Mouse (Mus musculus) MEL (cell line): ENCODE measurements around the gene Olfr1412. TPM values are rescaled to one million over a fixed set of nuclear protein-coding genes. Genes with fewer than 3 reads are reported as not detected.

Source experiments
- DNase-seq: peaks from one replicate; pipeline ENCODE4 v3.0.0; 2011; ENCODE audit warnings: low read depth, low spot score
- H3K27ac ChIP-seq: 2 replicates; pipeline ENCODE4 v1.5.1; 2012; ENCODE audit warnings: low read depth, mild to moderate bottlenecking, control low read depth, low read length, moderate library complexity; ENCODE audit not compliant: control insufficient read depth
- H3K27me3 ChIP-seq, 2 experiments: fragments of 150-350 bp in 1 of 2; sonication (generic) in 1 of 2; 2 replicates each; pipeline ENCODE4 v1.6.1; 2012; ENCODE audit warnings: low read length in 2 of 2, mild to moderate bottlenecking in 2 of 2, improper control_type of control experiment in 1 of 2, moderate library complexity in 1 of 2; ENCODE audit not compliant: insufficient read depth in 2 of 2, control insufficient read depth in 1 of 2
- H3K36me3 ChIP-seq, 2 experiments: 2 replicates each; pipeline ENCODE4 v1.6.1; 2012 to 2014; ENCODE audit warnings: low read length in 2 of 2, improper control_type of control experiment in 1 of 2, inconsistent platforms in 1 of 2, mild to moderate bottlenecking in 1 of 2; ENCODE audit not compliant: insufficient read depth in 2 of 2, control insufficient read depth in 1 of 2
- H3K4me1 ChIP-seq, 2 experiments: fragments of 150-350 bp in 1 of 2; sonication (generic) in 1 of 2; 2 replicates each; pipeline ENCODE4 v1.6.1; 2012; ENCODE audit warnings: low read length in 2 of 2, improper control_type of control experiment in 1 of 2, mild to moderate bottlenecking in 1 of 2; ENCODE audit not compliant: insufficient read depth in 2 of 2, control insufficient read depth in 1 of 2
- H3K4me3 ChIP-seq, 2 experiments: fragments of 150-350 bp in 1 of 2; sonication (generic) in 1 of 2; 2 replicates each; pipeline ENCODE4 v1.5.1; 2012; ENCODE audit warnings: low read depth in 2 of 2, low read length in 2 of 2, mild to moderate bottlenecking in 2 of 2, moderate library complexity in 2 of 2, control low read depth in 1 of 2, improper control_type of control experiment in 1 of 2; ENCODE audit not compliant: control insufficient read depth in 1 of 2, insufficient read depth in 1 of 2
- H3K79me2 ChIP-seq: 2 replicates; pipeline ENCODE4 v1.6.1; 2012; ENCODE audit warnings: mild to moderate bottlenecking, low read length, moderate library complexity; ENCODE audit not compliant: control insufficient read depth, poor library complexity, insufficient read depth
- H3K9ac ChIP-seq: 2 replicates; pipeline ENCODE4 v1.6.1; 2012; ENCODE audit warnings: low read depth, mild to moderate bottlenecking, control low read depth, low read length, moderate library complexity; ENCODE audit not compliant: control insufficient read depth, poor library complexity, severe bottlenecking
- H3K9me3 ChIP-seq: fragments of 150-350 bp; sonication (generic); replicated peaks from 2 replicates; pipeline ENCODE4 v1.6.1; 2012; ENCODE audit warnings: mild to moderate bottlenecking, low read length, improper control_type of control experiment, moderate library complexity; ENCODE audit not compliant: insufficient read depth
- BHLHE40 ChIP-seq: IDR thresholded peaks from 2 replicates; pipeline ENCODE4 v1.6.1; 2012; ENCODE audit warnings: low read depth, mild to moderate bottlenecking, inconsistent platforms, low read length, improper control_type of control experiment, borderline replicate concordance
- CHD1 ChIP-seq: IDR thresholded peaks from 2 replicates; pipeline ENCODE4 v1.6.1; 2012; ENCODE audit warnings: low read depth, mild to moderate bottlenecking, inconsistent platforms, low read length, improper control_type of control experiment
- CHD2 ChIP-seq: IDR thresholded peaks from 2 replicates; pipeline ENCODE4 v1.6.1; 2011; ENCODE audit warnings: low read length, improper control_type of control experiment
- JUND ChIP-seq: IDR thresholded peaks from 2 replicates; pipeline ENCODE4 v1.6.1; 2011; ENCODE audit warnings: low read depth, mild to moderate bottlenecking, improper control_type of control experiment, low read length
- KAT2A ChIP-seq: conservative IDR thresholded peaks from 2 replicates; pipeline ENCODE4 v1.6.1; 2012; ENCODE audit warnings: low read depth, low read length, improper control_type of control experiment, inconsistent platforms
- MAX ChIP-seq: IDR thresholded peaks from 2 replicates; pipeline ENCODE4 v1.6.1; 2011; ENCODE audit warnings: low read length, improper control_type of control experiment
- MAZ ChIP-seq: IDR thresholded peaks from 2 replicates; pipeline ENCODE4 v1.6.1; 2012; ENCODE audit warnings: low read depth, mild to moderate bottlenecking, inconsistent platforms, low read length, improper control_type of control experiment
- MYB ChIP-seq: IDR thresholded peaks from 2 replicates; pipeline ENCODE4 v1.6.1; 2011; ENCODE audit warnings: mild to moderate bottlenecking, low read depth, low read length, improper control_type of control experiment
- MYC ChIP-seq: IDR thresholded peaks from 2 replicates; pipeline ENCODE4 v1.6.1; 2011; ENCODE audit warnings: low read depth, mild to moderate bottlenecking, low read length, improper control_type of control experiment, moderate library complexity
- NELFE ChIP-seq: IDR thresholded peaks from 2 replicates; pipeline ENCODE4 v1.6.1; 2011; ENCODE audit warnings: low read depth, low read length, improper control_type of control experiment
- POLR2AphosphoS2 ChIP-seq: IDR thresholded peaks from 2 replicates; pipeline ENCODE4 v1.6.1; 2011; ENCODE audit warnings: low read length, improper control_type of control experiment
- RAD21 ChIP-seq: IDR thresholded peaks from 2 replicates; pipeline ENCODE4 v1.6.1; 2011; ENCODE audit warnings: mild to moderate bottlenecking, low read depth, low read length, improper control_type of control experiment
- SIN3A ChIP-seq: IDR thresholded peaks from 2 replicates; pipeline ENCODE4 v1.6.1; 2012; ENCODE audit warnings: low read length, improper control_type of control experiment, inconsistent platforms
- TCF12 ChIP-seq: IDR thresholded peaks from 2 replicates; pipeline ENCODE4 v1.6.1; 2014; ENCODE audit warnings: low read depth, mild to moderate bottlenecking, inconsistent platforms, low read length, improper control_type of control experiment, moderate library complexity
- UBTF ChIP-seq: IDR thresholded peaks from 2 replicates; pipeline ENCODE4 v1.6.1; 2012; ENCODE audit warnings: low read depth, mild to moderate bottlenecking, inconsistent platforms, low read length, improper control_type of control experiment, moderate library complexity, borderline replicate concordance; ENCODE audit not compliant: insufficient read depth
- USF1 ChIP-seq: IDR thresholded peaks from 2 replicates; pipeline ENCODE4 v1.6.1; 2014; ENCODE audit warnings: low read depth, mild to moderate bottlenecking, inconsistent platforms, low read length, improper control_type of control experiment, moderate library complexity
- USF2 ChIP-seq, 2 experiments: IDR thresholded peaks; 2 replicates each; pipeline ENCODE4 v1.6.1; 2011 to 2012; ENCODE audit warnings: improper control_type of control experiment in 2 of 2, low read length in 2 of 2, borderline replicate concordance in 1 of 2, inconsistent platforms in 1 of 2, low read depth in 1 of 2, mild to moderate bottlenecking in 1 of 2; ENCODE audit not compliant: insufficient read depth in 1 of 2
- ZC3H11A ChIP-seq: IDR thresholded peaks from 2 replicates; pipeline ENCODE4 v1.6.1; 2012; ENCODE audit warnings: low read depth, mild to moderate bottlenecking, inconsistent platforms, low read length, improper control_type of control experiment
- ZMIZ1 ChIP-seq: IDR thresholded peaks from 2 replicates; pipeline ENCODE4 v1.6.1; 2012; ENCODE audit warnings: low read depth, mild to moderate bottlenecking, inconsistent platforms, low read length, improper control_type of control experiment, moderate library complexity
- ZNF384 ChIP-seq: IDR thresholded peaks from 2 replicates; pipeline ENCODE4 v1.6.1; 2012; ENCODE audit warnings: low read depth, mild to moderate bottlenecking, inconsistent platforms, low read length, improper control_type of control experiment
- polyA plus RNA-seq, 2 experiments: library from polyadenylated mRNA; stranded (reverse) in 1 of 2; unstranded in 1 of 2; fragments of >175 nt in 1 of 2; fragments of >200 nt in 1 of 2; gene quantifications; 2 replicates each; pipeline versions ENCODE4 v1.2.1 to v1.2.4; 2012; ENCODE audit warnings: low replicate concordance in 2 of 2, low read depth in 1 of 2; ENCODE audit not compliant: insufficient read length in 2 of 2, insufficient read depth in 1 of 2, missing spikeins in 1 of 2
- total RNA-seq: library from RNA; depleted of rRNA; stranded (reverse); fragments of 300-350 nt; gene quantifications from 2 replicates; pipeline ENCODE4 v1.2.3, GENCODE M21; 2012

Gene Olfr1412
- total and polyA plus RNA-seq, 3 experiments, result not detected

DNA sequence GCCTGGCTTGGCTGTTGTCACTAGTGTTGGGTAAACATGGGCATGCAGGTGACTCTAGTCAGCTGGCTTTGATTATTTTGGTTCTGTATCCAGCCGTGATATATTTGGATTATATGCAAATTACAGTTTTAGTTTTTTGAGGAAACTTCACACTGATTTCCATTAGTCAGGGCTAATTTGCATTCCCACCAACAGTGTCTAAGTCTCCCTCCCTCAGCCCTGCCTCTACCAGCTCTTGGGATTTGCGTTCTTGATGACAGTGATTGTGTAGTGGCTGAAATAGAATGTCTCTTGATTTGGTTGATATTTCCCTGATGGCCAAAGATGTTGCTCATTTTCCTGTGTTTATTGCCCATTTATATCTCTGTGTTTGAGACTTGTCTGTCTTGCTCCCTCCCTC lies 46.5 kb upstream of the Olfr1412 start:
- no peak for DNase-seq
- no peak for TF ChIP-seq RAD21
- TF ChIP-seq POLR2AphosphoS2, result no peak
- no peak for TF ChIP-seq JUND
- no peak for TF ChIP-seq MYC
- TF ChIP-seq NELFE, result no peak
- TF ChIP-seq ZC3H11A, result no peak
- TF ChIP-seq USF2 (IDR thresholded peaks at IDR 0.05; ENCODE audit: borderline replicate concordance in 1 of 2, insufficient read depth in 1 of 2, low read depth in 1 of 2, low read length in 2 of 2), result no peak
- no peak for TF ChIP-seq TCF12
- H3K79me2 ChIP-seq, result no peaks in the 10 kb centered on the region

DNA sequence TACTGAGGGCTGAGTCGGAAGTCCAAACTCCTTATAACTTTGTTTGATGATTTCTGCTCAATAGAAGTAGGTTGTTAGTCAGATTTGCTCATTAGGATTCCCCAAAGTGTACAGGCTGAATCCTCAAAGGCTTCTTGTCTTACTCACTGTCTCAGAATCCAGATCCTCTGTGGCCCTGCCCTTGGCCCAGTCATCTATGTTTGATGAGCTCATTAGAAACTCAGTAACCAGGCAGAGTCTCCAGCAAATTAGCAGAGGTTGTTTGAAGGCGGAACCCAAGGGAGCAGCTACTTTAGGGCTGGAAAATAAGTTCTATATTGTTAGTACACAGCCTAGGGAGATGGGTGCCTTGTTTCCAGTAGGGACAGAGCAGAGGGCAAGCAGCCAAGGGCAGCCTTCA lies 39.6 kb upstream of the Olfr1412 start:
- Histone ChIP-seq H3K4me1 (no peaks in the 10 kb centered on the region), H3K36me3 (no peaks in the 10 kb centered on the region), H3K9ac (no peak overlapping the region), H3K9me3 (no peaks in the 10 kb centered on the region), H3K79me2 (no peaks in the 10 kb centered on the region), H3K27ac (no peak overlapping the region), H3K4me3 (no peak overlapping the region), H3K27me3 (peaks cover 0 to 7% of the 10 kb centered on the region in 2 experiments; a peak in 2 of 4 replicates)
- TF ChIP-seq ZMIZ1 (no peak), CHD2 (no peak), KAT2A (no peak), UBTF (no peak), BHLHE40 (no peak), USF1 (no peak), SIN3A (no peak), ZNF384 (no peak), CHD1 (no peak), USF2 (IDR thresholded peaks at IDR 0.05; ENCODE audit: borderline replicate concordance in 1 of 2, insufficient read depth in 1 of 2, low read depth in 1 of 2, low read length in 2 of 2) (no peak), MYB (no peak), MAX (no peak), MAZ (no peak)
- DNase-seq, result no peak

More for the DNA sequence above, 46.5 kb upstream of the Olfr1412 start:
- Histone ChIP-seq H3K27ac (no peak overlapping the region), H3K4me3 (no peak overlapping the region), H3K9ac (no peak overlapping the region), H3K36me3 (no peaks in the 10 kb centered on the region), H3K27me3 (no peaks in the 10 kb centered on the region; a peak in 1 of 4 replicates), H3K9me3 (no peaks in the 10 kb centered on the region), H3K4me1 (no peaks in the 10 kb centered on the region)
